Mouse (Mus musculus): Measurements from ENCODE around the gene Scamp1.

Gene Scamp1

DNA sequence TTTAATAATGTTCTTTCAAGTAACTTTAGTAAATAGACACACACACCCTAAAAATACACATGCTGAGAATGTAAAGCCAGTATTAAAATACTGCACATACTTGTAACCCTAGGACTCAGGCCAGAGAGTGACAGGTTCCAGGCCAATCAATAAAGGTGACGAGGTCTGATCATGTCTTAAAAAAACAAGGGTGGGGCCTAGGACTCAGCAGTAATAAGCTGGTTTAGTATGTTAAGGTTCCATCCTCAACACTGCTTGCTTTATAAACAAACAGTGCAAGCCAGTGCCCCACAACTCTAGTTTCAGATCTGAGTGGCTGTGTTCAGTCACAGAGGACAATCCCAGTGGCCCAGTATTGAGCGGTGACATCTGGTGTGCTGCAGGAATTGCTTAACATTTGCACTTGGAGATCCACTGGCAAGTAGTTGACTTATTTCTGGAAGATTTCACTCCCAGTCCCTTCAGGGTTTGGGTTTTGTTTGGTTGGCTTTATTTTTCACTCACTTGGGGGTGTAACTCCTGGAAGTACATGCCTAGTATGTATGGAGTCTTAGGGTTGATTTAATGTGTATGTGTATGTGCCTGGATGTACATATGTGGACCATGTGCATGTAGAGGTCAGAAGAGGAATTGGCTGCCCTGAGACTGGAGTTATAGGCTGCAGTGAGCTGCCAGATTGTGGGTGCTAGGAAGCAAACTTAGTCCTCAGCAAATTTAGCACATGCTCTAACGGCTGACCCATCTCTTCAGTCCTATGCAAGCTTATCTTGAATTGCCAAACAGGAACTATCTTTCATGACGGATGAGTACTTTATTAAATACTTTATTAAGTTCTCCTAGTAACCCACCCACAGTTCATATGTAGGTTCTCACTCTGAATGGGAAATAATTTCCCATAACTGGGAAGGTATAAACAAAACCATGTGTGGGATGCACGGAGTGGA, 104.9 kb downstream of the Scamp1 start:
- no peak for DNase-seq (ENCODE audit: extremely low read depth, low read depth, low spot score)

DNA sequence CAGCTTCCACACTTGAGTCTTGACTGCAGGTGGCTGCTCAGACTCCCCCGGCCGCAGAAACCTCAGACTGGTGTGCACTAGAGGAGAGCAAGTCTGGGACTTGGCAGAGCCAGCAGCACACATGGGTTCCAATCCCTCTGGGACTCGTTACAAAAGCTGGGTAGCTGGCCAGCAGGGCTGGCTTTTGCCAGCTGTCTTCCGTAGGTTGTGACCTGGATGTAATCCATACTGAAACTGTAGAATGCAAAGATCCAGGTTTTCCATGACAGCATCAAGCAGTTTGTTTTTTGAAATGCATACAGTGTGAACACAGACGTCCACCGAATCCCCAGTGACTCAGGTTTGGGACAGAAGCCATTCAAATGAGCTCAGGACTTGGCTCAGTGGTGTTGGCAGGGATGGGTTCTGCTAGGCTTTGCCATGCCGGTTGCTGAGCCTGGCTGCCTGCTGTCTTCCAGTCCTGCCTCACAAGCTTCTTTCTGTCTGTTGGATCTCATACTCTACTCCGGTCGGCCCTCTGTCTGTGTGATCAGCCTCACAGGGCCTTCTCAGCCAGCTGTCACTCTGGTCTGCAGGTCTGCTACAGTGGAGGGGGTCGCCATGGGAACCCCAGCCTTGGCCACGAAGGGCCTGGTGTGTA, 107.1 kb downstream of the Scamp1 start:
- DNase-seq (ENCODE audit: extremely low read depth, low read depth, low spot score), result no peak

DNA sequence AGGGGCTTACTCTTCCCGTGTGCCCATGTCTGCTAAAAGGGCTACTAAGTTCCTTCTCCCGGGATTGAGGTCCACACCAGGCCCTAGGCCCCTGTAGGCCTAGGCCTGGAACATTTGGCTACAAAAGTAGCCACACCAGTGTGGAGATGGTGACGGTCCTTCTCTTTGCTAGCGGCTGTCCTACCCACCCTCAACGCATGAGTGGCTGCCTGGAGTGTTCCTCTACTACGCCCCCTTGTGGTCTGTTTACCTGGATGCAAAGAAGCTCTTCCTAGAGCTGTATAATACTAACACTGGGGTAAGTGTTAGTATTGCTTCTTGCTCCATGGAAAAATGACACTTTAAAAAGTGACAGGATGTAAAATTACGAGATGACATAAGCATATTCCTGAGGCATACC, 108.5 kb downstream of the Scamp1 start:
- no peak for DNase-seq (ENCODE audit: extremely low read depth, low read depth, low spot score)

DNA sequence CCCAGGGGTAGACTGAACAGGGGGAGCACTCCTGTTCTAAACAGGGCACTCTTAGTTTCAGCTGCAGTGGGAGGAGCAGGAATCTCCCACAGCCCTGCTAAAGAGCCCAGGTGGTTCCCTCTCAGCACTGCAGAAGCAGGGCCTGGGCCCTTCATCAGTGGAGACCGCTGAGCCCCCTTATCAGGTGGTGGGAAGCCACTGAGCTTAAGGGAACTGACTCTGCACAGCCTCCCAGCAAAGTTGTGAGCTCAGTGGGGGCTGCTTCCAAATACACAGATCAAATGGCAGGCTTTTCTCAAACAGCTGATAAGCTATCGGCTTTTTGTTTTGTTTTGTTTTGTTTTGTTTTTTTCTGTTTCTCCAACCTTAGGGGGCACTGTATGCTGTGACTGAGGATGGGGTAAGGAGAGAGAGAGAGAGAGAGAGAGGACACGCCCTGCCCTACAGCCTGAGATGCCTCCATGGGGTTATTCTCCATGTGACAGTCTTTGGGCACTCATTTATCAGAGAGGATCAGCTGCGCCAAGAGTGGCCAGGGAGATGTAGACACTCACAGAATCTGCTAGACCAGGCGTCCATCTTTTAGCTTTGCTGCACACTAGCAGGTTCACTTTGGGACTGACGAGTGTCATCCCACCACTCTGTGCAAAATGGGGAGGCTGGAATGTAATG, 110.1 kb downstream of the Scamp1 start:
- no peak for DNase-seq (ENCODE audit: extremely low read depth, low read depth, low spot score)

DNA sequence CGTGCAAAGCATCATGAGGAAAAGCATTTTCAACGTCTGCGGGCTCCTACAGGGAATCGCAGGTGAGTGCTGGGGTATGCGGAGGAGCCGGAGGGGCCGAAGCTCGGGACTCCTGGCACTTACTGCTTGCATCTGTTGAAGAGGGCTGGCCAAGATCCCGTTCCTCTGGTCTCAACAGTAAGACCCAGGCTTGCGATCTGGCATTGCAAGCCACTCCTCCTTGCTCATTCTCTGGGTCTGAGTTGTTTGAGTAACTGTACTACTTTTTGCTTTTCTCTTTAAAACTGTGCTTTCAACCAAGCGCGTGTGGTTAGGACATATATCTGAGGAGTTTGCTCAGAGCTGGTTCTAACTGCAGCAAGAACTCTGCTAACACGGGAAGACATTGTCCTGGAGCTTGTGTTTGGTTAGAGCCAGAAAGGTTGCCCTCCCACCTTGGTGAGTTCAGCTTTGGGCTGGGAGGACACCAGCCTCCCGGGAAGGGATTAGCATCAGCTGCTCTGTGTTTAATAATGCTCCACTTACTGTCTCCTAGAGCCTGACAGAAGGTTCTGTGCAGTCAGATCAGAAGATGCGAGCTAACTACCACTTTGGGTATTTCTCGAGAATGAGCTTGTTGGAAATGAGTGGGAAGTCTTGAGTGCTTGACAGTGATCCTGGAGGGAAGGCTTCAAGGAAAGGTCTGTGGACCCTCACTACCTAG, 110.9 kb downstream of the Scamp1 start:
- no peak for DNase-seq (ENCODE audit: extremely low read depth, low read depth, low spot score)

DNA sequence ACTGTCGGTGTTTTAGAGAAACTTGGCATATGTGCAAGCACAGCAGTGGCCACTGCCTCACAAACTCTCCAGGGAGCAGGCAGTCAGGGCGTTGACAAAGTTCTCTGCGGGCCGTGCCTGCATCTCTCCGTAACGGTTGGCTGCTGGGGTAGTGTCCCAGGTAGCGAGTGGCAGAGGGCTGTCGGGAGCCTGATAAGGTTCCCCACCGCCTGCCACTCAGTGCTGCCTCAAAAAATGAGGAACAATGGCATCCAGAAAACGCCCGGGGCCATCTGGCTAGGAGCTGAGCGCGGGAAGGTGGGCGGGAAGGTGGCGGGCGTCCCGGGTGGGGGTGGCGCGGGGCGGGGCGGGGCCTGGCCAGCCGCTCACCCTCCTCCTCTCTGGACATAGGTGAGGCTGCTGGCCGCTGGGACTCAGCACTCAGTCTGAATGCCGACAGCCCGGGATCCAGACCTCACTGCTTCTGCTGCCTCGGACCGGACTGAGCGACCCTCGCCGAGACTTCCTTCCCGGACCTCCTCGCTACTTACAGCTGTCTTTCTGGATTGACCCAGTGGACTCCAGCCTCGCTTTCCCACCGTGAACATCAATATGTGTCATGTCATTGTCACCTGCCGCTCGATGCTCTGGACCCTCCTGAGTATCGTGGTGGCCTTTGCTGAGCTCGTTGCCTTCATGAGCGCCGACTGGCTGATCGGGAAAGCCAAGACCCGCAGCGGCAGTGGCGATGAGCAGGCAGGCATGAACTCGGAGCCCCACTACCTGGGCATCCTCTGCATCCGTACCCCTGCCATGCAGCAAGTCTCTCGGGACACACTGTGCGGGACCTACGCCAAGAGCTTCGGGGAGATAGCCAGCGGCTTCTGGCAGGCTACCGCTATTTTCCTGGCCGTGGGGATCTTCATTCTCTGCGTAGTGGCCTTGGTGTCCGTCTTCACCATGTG, 111.8 kb downstream of the Scamp1 start:
- DNase-seq (ENCODE audit: extremely low read depth, low read depth, low spot score), result no peak

DNA sequence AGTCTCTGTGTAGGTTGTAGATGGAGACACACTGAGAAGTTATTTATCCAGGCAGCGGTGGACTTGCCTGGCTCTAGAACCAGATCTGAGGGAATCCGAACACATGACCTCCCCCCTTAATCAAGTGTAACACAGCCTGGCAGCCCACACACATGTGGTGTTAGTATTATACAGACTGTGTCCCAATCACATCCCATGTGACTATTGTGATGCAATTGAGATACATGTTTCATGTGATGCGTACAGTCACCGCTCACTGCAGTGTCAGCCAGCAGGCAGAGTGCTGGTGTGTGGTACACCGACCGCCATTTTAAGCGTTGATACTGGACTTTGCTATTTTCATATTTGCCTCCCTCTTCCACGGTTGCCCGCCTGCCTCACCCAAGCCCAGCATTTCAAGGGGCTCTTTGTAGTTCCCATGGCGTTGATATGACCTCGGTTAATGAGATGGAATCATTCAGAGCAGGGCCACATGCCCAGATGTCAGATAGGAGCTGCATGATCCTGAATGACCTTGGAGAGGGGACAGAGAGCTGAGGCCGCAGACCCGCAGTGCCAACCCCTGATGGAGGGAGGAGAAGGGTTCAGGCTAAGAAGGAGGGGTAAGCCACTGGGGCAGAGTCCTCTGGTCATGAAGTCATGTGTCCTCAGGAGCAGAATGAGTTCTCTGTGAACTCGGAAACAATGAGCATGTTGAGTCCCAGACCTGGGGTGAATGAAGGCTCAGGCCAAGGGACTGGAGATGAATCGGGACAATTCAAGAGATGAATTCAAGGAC, 112.9 kb downstream of the Scamp1 start:
- no peak for DNase-seq (ENCODE audit: extremely low read depth, low read depth, low spot score)

DNA sequence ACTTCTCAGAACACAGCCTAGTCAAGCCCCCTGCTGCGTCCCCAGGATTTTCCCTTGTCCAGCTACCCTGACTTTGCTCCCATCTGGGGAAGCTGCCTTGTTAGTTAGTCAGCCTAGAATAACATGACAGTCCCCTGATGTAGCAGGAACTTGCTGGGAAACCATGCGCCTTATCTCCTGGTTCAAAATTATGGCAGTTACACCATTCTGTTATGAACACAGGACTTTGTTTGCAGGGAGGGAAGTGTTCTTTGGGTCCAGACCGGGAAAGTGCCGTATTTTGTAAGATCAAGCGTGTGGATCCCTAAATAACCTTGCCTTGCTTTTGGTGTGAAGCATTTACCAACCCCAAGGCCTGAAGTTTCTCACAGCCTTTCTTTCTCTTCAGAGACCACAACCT, 114.0 kb downstream of the Scamp1 start:
- no peak for DNase-seq (ENCODE audit: extremely low read depth, low read depth, low spot score)

DNA sequence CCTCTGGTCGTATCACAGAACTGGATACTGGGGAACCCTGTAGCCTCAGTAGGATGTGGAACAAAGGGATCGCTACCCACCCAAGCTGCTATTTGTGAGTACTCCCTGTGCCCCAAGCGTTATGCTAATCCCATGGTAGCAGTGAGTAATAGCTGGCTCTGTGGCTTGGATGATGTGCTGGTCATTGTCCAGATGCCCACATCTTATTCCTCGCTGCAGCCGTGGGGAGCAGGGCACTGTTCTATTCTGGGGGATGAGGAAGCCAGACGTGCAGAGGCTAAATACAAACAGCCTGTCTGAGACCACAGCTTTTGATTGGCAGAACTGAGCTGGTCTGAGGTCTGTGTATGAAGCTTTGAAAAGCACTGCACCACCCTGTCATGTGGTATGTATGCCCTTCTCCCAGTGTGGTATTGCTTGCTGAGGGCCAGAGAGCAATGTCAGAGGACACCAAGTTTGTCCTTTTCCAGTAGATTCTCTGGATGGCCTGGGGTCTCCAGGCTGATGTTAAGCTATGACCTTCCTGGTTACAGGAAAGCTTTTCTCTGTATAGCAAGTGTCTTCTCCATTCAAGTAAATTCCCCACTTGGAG, 116.2 kb downstream of the Scamp1 start:
- DNase-seq (ENCODE audit: extremely low read depth, low read depth, low spot score), result no peak

DNA sequence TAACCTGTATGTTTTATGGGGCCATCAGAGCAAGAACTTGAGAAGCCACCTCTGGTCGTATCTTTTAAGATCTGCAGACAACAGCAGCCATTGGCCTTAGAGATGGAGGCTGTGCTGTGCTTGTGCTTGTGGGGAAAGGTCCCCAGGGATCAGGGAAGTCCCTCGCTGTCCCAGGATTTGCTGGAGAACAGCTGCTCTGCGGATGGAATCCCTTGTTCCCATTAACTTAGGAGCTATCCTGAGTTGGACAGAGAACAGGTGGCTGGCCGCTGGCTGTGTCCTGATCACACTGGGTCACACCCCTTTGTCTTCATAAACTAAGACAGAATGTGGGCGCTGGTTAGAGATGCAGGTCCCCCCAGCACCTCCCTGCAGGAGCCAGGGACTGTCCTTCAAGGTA, 117.3 kb downstream of the Scamp1 start:
- DNase-seq (ENCODE audit: extremely low read depth, low read depth, low spot score), result no peak

DNA sequence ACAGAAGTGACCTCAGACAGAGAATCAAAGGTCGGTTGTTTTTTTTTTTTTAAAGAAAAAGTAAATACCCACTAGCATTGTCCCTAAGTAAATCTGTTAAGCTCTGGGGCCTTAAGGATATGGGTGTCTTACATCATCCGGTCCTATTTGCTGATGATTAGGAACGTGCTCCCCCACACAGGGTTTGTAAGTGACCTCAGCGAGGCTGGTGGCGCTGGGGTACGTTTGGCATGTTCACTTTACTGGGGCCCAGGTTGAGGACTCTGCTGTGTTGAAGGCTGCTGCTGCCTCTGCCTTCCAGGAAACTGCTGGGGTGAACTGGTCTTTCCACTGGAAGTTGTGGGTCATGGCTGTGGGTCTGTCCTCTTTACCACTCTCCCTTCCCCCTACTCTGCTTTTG, 121.2 kb downstream of the Scamp1 start:
- DNase-seq (ENCODE audit: extremely low read depth, low read depth, low spot score), result no peak

DNA sequence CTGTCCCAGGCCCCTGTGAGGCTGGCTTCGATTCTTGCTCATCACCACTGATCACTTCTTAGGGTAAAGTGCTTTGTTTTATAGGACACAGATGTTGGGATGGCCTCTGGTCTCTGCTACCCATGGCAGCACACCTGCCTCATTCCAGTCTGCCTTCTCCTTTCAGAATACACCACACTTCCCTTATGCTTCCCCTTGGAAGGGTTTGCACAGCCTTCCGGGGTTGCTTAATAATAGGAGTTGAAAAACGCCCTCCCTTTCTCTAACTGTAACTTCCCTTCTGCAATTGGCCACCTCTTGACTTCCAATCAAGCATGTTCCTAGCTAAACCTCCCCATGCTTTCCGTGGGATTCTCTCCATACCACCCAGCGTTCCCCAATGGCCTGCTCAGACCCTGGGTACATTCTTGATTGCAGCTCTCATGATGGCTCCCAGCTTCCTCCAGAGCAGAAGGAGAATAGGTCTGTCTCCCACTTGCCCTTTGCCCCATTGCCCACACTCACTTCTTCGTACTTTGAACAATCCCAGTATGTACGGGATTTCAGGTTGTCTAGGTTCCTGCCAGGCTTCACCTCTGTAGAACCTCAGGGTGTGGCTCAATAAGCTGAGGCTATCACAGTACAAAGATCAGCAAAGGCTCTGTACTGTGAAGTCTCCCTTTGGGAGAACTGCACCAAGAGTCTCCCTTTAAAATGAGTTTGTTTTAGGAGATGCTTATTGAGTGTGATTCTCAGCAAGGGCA, 126.0 kb downstream of the Scamp1 start:
- DNase-seq (ENCODE audit: extremely low read depth, low read depth, low spot score), result no peak

DNA sequence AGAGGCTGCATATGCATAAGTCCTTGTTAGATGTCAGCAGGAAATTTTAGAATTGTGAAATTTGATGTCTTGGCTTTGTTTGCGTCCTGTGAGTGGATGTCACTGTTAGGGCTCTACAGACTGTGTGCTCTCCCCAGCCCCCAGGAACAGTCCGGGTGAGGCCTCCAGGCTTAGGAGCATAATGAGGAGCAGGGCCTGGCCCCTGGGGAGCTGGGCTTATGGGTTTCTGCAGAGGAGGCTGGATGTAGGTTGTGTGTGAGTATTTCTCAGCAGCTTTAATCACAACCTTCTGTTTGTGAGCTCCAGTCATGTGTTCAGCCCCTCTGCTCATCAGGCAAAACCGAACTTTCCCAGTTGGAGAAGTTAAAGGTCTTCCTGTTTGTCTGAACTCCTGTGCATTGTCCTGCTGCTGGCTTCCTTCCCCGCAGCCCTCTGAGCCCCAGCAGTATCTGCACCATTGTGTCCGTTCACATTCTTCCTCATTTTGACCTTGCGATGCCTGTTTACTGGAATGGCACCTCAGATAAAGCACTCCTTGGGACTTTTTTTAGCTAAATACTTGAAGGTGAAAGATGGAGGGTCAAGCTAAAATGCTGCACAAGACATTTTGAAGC, 126.7 kb downstream of the Scamp1 start:
- DNase-seq (ENCODE audit: extremely low read depth, low read depth, low spot score), result no peak

DNA sequence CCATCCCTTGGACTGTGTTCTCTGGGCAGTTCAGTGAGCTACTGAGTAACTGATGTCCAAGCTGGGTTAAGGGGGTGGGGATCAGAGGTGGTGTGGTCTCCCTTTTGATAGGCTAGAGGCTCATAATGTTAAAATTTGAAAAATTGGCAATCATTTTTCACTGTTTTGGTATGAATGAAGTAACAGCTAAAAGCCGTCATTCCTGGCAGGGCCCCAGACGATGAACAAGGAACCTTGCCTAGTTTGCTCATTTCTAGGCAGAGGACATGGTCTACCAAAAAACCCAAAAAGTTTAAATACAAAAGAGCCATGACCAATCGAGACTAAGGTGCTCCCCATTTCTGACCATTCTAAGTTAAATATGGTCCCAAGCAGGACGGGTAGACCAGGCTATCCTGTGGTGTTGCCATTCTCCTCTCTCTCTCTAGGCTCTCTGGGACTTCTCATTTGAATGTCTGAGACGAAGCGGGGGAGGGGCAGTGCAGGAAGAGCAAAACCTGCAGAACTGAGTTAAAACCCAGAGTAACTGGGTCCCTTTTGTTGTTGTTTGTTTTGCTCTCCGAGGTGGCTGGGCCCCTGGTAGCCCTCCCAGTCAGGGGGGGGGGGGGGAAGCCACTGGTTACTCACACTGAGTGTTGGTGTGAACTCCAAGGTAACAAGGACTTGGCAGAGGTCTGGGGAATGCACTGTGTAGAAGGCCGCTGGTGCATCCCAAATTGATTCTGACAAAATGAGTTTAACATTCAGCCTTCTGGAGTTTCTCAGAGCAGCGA, 129.8 kb downstream of the Scamp1 start:
- no peak for DNase-seq (ENCODE audit: extremely low read depth, low read depth, low spot score)

DNA sequence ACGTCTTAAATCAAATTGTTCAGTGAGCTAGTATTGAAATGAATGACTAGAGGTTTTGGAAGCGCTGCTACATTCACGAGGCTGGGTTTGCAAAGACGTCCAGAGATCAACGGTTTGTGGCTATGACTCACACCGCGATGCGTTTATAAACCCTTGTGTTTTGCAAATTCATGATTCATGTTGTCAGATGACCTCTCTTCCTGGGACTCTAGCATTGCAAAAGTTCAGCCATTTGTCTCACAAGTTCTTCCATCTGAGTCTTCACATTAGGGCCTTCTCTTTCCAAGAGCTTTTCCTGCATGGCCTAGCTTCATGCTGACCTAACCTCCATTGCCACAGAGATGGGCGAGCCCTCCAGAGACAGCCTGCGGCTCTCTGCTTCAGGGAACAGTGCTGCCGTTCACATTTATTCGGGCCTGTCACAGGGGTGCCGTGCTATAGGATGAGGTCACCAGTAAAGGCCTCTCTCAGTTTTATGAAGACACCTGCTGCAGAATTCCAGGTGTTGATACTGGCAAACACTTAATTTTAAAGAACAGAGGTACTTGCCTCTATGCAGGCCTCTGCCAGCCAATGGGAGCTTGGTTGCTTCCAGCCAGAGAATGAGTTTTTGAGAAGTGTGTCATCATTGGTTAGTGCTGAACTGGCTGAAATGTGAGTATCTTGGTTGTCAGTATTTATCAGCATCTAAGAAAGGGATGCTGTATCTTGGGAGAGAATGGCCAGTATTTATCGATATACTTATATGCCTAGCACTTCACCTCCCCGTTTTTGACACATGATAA, 131.0 kb downstream of the Scamp1 start:
- no peak for DNase-seq (ENCODE audit: extremely low read depth, low read depth, low spot score)

DNA sequence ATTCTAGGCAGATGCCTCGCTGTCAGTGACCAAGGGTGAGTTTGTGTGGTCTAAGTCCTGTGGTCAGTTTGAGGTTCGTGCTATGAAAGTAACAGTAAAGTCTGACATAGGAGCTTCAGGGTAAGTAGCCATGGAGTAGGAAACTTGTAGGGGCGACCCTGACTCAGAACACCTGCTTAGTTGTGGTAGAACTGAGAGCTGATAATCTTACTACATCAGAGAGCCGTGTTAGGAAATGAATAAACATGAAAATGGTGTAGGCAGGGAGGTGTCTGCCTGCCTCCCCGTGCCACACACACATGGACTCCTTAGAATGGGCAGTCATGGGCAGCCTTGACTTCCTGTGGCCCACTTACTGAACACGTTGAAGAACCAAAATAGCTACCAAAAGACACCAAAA, 132.0 kb downstream of the Scamp1 start:
- DNase-seq (ENCODE audit: extremely low read depth, low read depth, low spot score), result no peak

Measured in fat pad, adult 2 months (tissue).